Mouse (Mus musculus) heart, adult 11 months (tissue): Measurements from ENCODE around the gene 2310030G06Rik.

Experiments used
- DNase-seq: peaks from one replicate; pipeline ENCODE4 v3.0.0; 2022

Gene 2310030G06Rik

GRCm38 (mm10) chr9:50698418-50699409, 47.6 kb downstream of the 2310030G06Rik start:
- DNase-seq, result peak; percentile 94

- DNase-seq, result peak; percentile 98
Observed at GRCm38 (mm10) chr9:50697706-50698041, 48.7 kb downstream of the 2310030G06Rik start.

DNA sequence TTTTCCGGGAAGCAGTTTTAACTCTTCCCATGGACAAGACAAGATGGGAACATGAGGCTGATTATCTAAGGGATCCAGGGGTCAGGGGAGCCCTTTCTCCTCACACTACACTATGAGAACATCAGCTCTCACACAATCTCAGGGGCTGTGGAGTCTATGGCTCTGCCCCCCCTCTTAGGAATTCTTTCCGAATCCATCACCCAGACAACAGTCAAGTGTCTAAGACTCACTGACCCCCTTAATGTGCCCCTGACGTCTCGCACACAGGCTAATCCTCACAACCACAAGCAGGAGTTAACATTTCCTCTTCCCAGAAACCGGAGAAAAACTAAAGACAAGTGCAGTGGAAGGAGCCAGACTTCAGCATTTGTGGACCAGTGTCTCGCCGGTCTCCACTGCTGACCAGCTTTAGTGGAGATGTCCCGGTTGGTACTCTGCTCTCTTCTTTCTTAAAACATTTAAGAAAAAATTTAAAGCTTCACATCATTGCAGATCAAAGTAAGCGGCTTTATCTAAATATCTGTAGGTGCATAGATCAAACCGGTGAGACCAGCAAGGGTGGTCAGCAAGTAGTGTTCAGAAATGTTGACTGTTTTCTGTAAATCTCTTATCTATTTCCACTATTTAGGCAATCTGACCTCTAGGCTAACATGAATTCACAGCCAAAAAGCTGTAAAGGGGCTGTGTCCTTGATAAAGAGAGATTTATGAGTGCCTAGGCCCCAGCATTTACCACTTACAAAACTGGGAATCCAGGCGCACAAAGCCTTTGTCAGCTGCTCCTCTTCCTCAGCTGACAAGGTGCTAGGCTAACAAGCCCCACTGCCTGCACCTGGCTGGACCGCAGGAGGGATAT, 49.3 kb downstream of the 2310030G06Rik start:
- peak; percentile 89 for DNase-seq

- DNase-seq, result no peak
Observed at GRCm38 (mm10) chr9:50695153-50695552, 51.2 kb downstream of the 2310030G06Rik start.

- DNase-seq, result no peak
Observed at GRCm38 (mm10) chr9:50693631-50694030, 52.7 kb downstream of the 2310030G06Rik start.

DNA sequence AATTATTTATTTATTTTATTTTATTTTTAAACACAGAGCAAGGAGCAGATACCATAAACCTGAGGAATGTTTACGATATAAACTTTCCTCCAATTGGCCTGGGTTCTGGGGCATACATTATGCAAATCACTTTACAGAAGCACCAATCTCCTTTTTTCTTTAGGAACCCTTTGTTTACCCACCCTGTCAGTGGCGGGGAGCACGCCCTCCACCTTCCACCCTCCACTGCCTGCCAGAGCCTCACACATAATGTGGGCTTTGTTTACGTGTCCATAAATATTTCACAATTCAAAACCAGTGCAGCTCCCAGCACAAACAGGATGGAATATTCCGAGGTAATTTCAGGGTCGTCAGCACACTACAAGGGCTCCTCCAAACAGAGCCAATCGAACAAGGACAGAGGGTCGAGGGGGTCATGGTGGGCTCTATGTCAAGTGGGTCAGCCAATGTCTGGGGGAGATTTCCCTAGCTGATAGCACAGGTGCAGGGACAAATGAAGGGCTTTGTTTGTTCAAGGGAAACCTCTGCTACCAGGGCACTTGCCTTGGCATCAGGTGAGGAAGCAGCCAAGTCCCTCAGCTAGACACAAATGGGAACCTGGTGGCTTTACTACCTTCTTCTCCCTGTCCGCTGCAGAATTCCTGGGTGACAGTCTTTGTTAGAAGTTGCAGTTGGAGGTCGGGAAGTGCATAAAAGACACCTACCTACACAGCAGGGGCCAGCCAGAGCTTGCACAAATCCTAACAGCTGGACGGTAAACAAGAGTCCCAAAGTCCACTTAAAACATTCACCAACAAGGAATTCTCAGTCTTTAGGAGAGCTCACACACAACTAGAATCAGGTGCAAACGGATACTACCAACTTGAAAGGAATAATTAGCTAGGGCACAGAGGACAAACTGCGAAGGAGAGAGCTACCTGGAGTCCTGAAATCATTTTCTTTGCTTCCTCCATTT, 53.4 kb downstream of the 2310030G06Rik start:
- no peak for DNase-seq
